Mouse (Mus musculus) CH12.LX (cell line): ENCODE results near the gene Rbms1. TPM values are rescaled to one million over a fixed set of nuclear protein-coding genes. Genes with fewer than 3 reads are reported as not detected.
"Not testable (repeated sequence)": the region's sequence is repeated elsewhere in the genome, so short reads cannot be mapped to it uniquely, and the experiment has no call there.

ENCODE experiments used
- DNase-seq: peaks from one replicate; pipeline ENCODE4 v3.0.0-alpha.2; 2013; ENCODE audit errors: extremely low read depth
- H3K27ac ChIP-seq: 2 replicates; pipeline ENCODE4 v1.5.1; 2012; ENCODE audit warnings: low read depth, mild to moderate bottlenecking, control low read depth, moderate library complexity; ENCODE audit not compliant: insufficient read depth
- H3K27me3 ChIP-seq: replicated peaks from 2 replicates; pipeline ENCODE3; 2012; ENCODE audit warnings: inconsistent platforms
- H3K36me3 ChIP-seq, 2 experiments: replicated peaks in 1 of 2; 2 replicates each; pipeline versions ENCODE3 to v1.6.1; 2012; ENCODE audit warnings: inconsistent platforms in 1 of 2, low read length in 1 of 2, mild to moderate bottlenecking in 1 of 2, mixed read lengths in 1 of 2, moderate library complexity in 1 of 2; ENCODE audit not compliant: control insufficient read depth in 1 of 2, insufficient read depth in 1 of 2
- H3K4me1 ChIP-seq, 2 experiments: 2 replicates each; pipeline ENCODE4 v1.6.1; 2012; ENCODE audit warnings: inconsistent platforms in 1 of 2, moderate library complexity in 1 of 2; ENCODE audit not compliant: insufficient read depth in 2 of 2, control insufficient read depth in 1 of 2
- H3K4me2 ChIP-seq: 2 replicates; pipeline ENCODE4 v1.6.1; 2012; ENCODE audit warnings: low read depth, mild to moderate bottlenecking, control low read depth; ENCODE audit not compliant: poor library complexity, insufficient read depth, severe bottlenecking
- H3K4me3 ChIP-seq, 3 experiments: fragments of 150-350 bp in 1 of 3; sonication (generic) in 1 of 3; replicated peaks in 1 of 3; 2 replicates each; pipeline versions ENCODE3 to v1.5.1; 2011 to 2012; ENCODE audit warnings: low read depth in 2 of 3, low read length in 2 of 3, mild to moderate bottlenecking in 2 of 3, moderate library complexity in 2 of 3, control low read depth in 1 of 3, improper control_type of control experiment in 1 of 3, inconsistent platforms in 1 of 3, mixed read lengths in 1 of 3; ENCODE audit not compliant: poor library complexity in 1 of 3
- H3K79me2 ChIP-seq: replicated peaks from 2 replicates; pipeline ENCODE4 v1.6.1; 2012; ENCODE audit warnings: mild to moderate bottlenecking, moderate library complexity; ENCODE audit not compliant: control insufficient read depth, poor library complexity, insufficient read depth, severe bottlenecking; ENCODE audit errors: extremely low read depth
- H3K9ac ChIP-seq: 2 replicates; pipeline ENCODE4 v1.6.1; 2012; ENCODE audit warnings: low read depth, mild to moderate bottlenecking, control low read depth, moderate library complexity; ENCODE audit not compliant: insufficient read depth
- H3K9me3 ChIP-seq: replicated peaks from 2 replicates; pipeline ENCODE3; 2012; ENCODE audit warnings: low read length, inconsistent platforms, mixed read lengths
- GABPA ChIP-seq: IDR thresholded peaks from 2 replicates; pipeline ENCODE4 v1.6.1; 2012; ENCODE audit warnings: low read depth, low read length, improper control_type of control experiment, inconsistent platforms; ENCODE audit not compliant: insufficient replicate concordance
- HCFC1 ChIP-seq: IDR thresholded peaks from 2 replicates; pipeline ENCODE4 v1.6.1; 2012; ENCODE audit warnings: low read depth, mild to moderate bottlenecking, inconsistent platforms, low read length, improper control_type of control experiment
- JUN ChIP-seq: IDR thresholded peaks from 2 replicates; pipeline ENCODE4 v1.6.1; 2011; ENCODE audit warnings: low read depth, mild to moderate bottlenecking, low read length, improper control_type of control experiment, moderate library complexity; ENCODE audit not compliant: insufficient read depth
- JUND ChIP-seq: conservative IDR thresholded peaks from 2 replicates; pipeline ENCODE4 v1.6.1; 2011; ENCODE audit warnings: low read depth, low read length, improper control_type of control experiment
- MAFK ChIP-seq: IDR thresholded peaks from 2 replicates; pipeline ENCODE4 v1.6.1; 2011; ENCODE audit warnings: low read length, improper control_type of control experiment; ENCODE audit not compliant: insufficient replicate concordance
- MAX ChIP-seq: IDR thresholded peaks from 2 replicates; pipeline ENCODE4 v1.6.1; 2011; ENCODE audit warnings: low read length, improper control_type of control experiment
- NRF1 ChIP-seq: IDR thresholded peaks from 2 replicates; pipeline ENCODE4 v1.6.1; 2014; ENCODE audit warnings: low read depth, mild to moderate bottlenecking, inconsistent platforms, low read length, improper control_type of control experiment, moderate library complexity
- PAX5 ChIP-seq: IDR thresholded peaks from 2 replicates; pipeline ENCODE4 v1.6.1; 2012; ENCODE audit warnings: low read length, inconsistent platforms, mixed read lengths
- POLR2A ChIP-seq: IDR thresholded peaks from 2 replicates; pipeline ENCODE4 v1.6.1; 2011; ENCODE audit warnings: low read depth, mild to moderate bottlenecking, improper control_type of control experiment, low read length
- POLR2AphosphoS2 ChIP-seq: IDR thresholded peaks from 2 replicates; pipeline ENCODE4 v1.6.1; 2011; ENCODE audit warnings: low read depth, low read length, improper control_type of control experiment
- RCOR1 ChIP-seq: conservative IDR thresholded peaks from 2 replicates; pipeline ENCODE4 v1.6.1; 2012; ENCODE audit warnings: low read depth, mild to moderate bottlenecking, inconsistent platforms, low read length, improper control_type of control experiment
- SMC3 ChIP-seq: IDR thresholded peaks from 2 replicates; pipeline ENCODE4 v1.6.1; 2011; ENCODE audit warnings: low read depth, low read length, improper control_type of control experiment
- TBP ChIP-seq: conservative IDR thresholded peaks from 2 replicates; pipeline ENCODE4 v1.6.1; 2011; ENCODE audit warnings: low read depth, low read length, improper control_type of control experiment
- TCF12 ChIP-seq: IDR thresholded peaks from 2 replicates; pipeline ENCODE4 v1.6.1; 2014; ENCODE audit warnings: low read depth, mild to moderate bottlenecking, inconsistent platforms, low read length, improper control_type of control experiment
- USF1 ChIP-seq: IDR thresholded peaks from 2 replicates; pipeline ENCODE4 v1.6.1; 2014; ENCODE audit warnings: low read depth, mild to moderate bottlenecking, inconsistent platforms, low read length, improper control_type of control experiment
- USF2 ChIP-seq: conservative IDR thresholded peaks from 2 replicates; pipeline ENCODE4 v1.6.1; 2011; ENCODE audit warnings: low read depth, low read length, improper control_type of control experiment
- ZC3H11A ChIP-seq: IDR thresholded peaks from 2 replicates; pipeline ENCODE4 v1.6.1; 2012; ENCODE audit warnings: low read depth, mild to moderate bottlenecking, inconsistent platforms, low read length, improper control_type of control experiment
- ZKSCAN1 ChIP-seq: IDR thresholded peaks from 2 replicates; pipeline ENCODE4 v1.6.1; 2012; ENCODE audit warnings: low read depth, inconsistent platforms, low read length, improper control_type of control experiment, borderline replicate concordance
- ZMIZ1 ChIP-seq: IDR thresholded peaks from 2 replicates; pipeline ENCODE4 v1.6.1; 2012; ENCODE audit warnings: low read depth, mild to moderate bottlenecking, inconsistent platforms, low read length, improper control_type of control experiment
- dilution Hi-C: fragments of 300-500 bp; cut with MboI; formaldehyde crosslinking; loops from 2 replicates; pipeline ENCODE4 v1.14.3; 2020; ENCODE audit warnings: low sequenced_read_pairs; ENCODE audit not compliant: extremely low pct_unique_long_range_greater_than_20kb, extremely low pct_ligation_motif_present
- in situ Hi-C: fragments of 300-500 bp; cut with MboI; formaldehyde crosslinking; loops from 3 replicates; pipeline ENCODE4 v1.14.3; 2019; ENCODE audit warnings: low sequenced_read_pairs, low pct_ligation_motif_present, low pct_unique_long_range_greater_than_20kb, mixed read lengths
- polyA plus RNA-seq: library from polyadenylated mRNA; unstranded; fragments of >175 nt; gene quantifications from 2 replicates; pipeline ENCODE4 v1.2.1, GENCODE M21; 2012; ENCODE audit warnings: low read depth; ENCODE audit not compliant: insufficient read length
- total RNA-seq, 2 experiments: library from RNA; depleted of rRNA; stranded (reverse); fragments of 300-350 nt in 1 of 2; fragments of >200 nt in 1 of 2; gene quantifications; 2 replicates each; pipeline ENCODE4 v1.2.3; 2012 to 2014

Rbms1 gene
- total and polyA plus RNA-seq, 3 experiments = 10.6 to 33.9 (median 12.6) TPM

DNA sequence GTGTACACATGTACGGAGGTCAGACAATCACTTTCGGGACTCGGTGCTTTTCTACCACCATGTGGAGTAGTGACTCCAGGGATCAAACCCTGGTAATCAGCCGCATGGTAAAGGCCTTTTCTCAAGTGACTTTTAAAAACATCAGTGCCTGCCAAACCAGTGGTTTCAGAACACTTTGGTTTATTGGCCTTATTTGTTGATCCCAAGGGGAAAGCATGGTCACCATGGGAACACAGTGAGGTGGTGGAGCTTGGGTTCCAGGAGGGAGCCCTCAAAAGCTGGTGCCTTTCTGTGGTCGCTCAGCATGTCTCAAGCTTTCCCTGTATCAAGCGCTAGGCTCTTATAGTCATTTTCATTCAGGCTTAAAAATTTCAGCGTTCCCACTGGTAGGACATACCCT lies 126.8 kb downstream of the Rbms1 start:
- Histone ChIP-seq H3K4me3 (no peak overlapping the region), H3K9ac (no peak overlapping the region), H3K79me2 (no peaks in the 10 kb centered on the region), H3K4me1 (peaks cover 0 to 25% of the 10 kb centered on the region in 2 experiments; a peak in 2 of 4 replicates), H3K4me2 (no peak overlapping the region), H3K27me3 (no peaks in the 10 kb centered on the region), H3K36me3 (peaks cover 0 to 37% of the 10 kb centered on the region in 2 experiments), H3K27ac (no peak overlapping the region), H3K9me3 (no peaks in the 10 kb centered on the region)
- DNase-seq = no peak
- no peak for TF ChIP-seq JUN
- TF ChIP-seq ZC3H11A = no peak
- no peak for TF ChIP-seq NRF1
- TF ChIP-seq MAFK = no peak
- TF ChIP-seq PAX5 = no peak
- TF ChIP-seq JUND = no peak
- TF ChIP-seq USF1 = no peak
- no peak for TF ChIP-seq RCOR1
- TF ChIP-seq ZKSCAN1 = no peak
- in situ Hi-C loops (no loop called here), dilution Hi-C loops (no loop called here)

DNA sequence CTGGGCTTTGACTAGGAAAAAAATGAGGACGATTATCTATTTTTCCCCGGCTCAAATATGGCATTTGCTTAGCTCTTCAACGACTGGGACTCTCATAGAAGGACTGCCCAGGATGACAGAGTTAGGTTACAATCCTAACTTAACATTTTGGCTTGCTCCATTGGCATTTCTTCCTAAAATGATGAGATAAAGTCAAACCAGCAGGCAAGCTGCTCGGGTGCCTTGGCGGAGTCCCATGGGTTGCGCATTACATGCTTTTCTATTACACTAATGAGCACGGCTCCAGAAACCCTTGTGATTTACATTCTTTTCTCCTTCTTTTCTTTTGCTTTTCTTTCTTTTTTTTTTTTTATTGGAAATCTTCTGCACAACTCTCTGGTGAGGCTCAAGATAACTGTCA lies 128.7 kb downstream of the Rbms1 start:
- dilution Hi-C loops = no loop called here

DNA sequence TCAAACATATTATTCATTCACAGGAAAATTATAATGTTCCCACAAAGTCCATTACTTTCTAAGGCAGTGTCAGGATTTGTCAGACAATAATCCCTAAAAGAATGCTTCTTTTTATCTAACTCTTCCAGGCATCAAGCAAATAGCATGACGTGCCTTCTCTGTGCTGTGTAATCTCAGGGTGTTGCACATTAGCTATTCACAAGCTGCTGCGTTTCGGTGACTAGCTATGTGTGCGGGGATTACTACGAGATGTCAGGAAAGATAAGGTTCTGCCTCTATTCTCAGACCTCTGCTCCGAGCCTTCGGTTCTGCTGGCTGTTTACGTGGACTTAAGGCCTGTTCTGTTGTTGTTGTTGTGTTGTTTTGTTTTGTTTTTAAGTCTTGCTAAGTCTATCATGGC lies 130.7 kb downstream of the Rbms1 start:
- no peak overlapping the region for H3K4me2 ChIP-seq
- no peak overlapping the region for H3K27ac ChIP-seq
- DNase-seq = no peak
- TF ChIP-seq TBP (no peak), HCFC1 (no peak), ZKSCAN1 (no peak), SMC3 (no peak), RCOR1 (no peak), POLR2AphosphoS2 (no peak), GABPA (no peak), ZMIZ1 (no peak)
- TF ChIP-seq, all 38 proteins: peak for 0
- Histone ChIP-seq H3K36me3 (peaks cover 0 to 25% of the 10 kb centered on the region in 2 experiments), H3K4me1 (peaks cover 2 to 22% of the 10 kb centered on the region in 2 experiments), H3K79me2 (no peaks in the 10 kb centered on the region), H3K9ac (no peak overlapping the region), H3K4me3 (no peak overlapping the region), H3K27me3 (no peaks in the 10 kb centered on the region), H3K9me3 (no peaks in the 10 kb centered on the region)
- in situ Hi-C loops = no loop called here
- dilution Hi-C loops = no loop called here

More for the DNA sequence above, 128.7 kb downstream of the Rbms1 start:
- TF ChIP-seq HCFC1 (no peak), PAX5 (no peak), MAX (no peak), POLR2A (no peak), USF1 (no peak), RCOR1 (no peak), ZMIZ1 (no peak), TCF12 (no peak), USF2 (no peak), JUN (no peak)
- TF ChIP-seq, all 38 proteins: peak for 0
- H3K79me2 ChIP-seq = no peaks in the 10 kb centered on the region
- H3K36me3 ChIP-seq = peaks cover 0 to 27% of the 10 kb centered on the region in 2 experiments
- no peaks in the 10 kb centered on the region for H3K27me3 ChIP-seq
- peaks cover 0 to 25% of the 10 kb centered on the region in 2 experiments; a peak in 2 of 4 replicates for H3K4me1 ChIP-seq
- in situ Hi-C loops = no loop called here
- H3K9me3 ChIP-seq = no peaks in the 10 kb centered on the region
- no peak for DNase-seq
- no peak overlapping the region for H3K9ac ChIP-seq
- H3K4me3 ChIP-seq = no peak overlapping the region
- no peak overlapping the region for H3K4me2 ChIP-seq
- no peak overlapping the region for H3K27ac ChIP-seq

DNA sequence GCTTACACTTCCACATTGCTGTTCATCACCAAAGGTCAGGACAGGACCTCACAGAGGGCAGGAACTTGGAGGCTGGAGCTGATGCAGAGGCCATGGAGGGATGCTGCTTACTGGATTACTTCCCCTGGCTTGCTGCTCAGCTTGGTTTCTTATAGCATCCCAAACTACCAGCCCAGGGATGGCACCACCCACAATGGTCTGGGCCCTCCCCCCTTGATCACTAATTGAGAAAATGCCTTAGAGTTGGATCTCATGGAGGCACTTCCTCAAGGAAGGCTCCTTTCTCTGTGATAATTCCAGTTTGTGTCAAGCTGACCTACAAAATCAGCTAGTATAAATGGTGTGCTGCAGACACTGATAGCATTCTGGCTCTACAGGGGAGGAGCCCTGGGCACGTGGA lies 132.5 kb downstream of the Rbms1 start:
- H3K4me2 ChIP-seq, H3K27me3 ChIP-seq, H3K9me3 ChIP-seq, H3K4me3 ChIP-seq, H3K79me2 ChIP-seq, H3K27ac ChIP-seq, DNase-seq, dilution Hi-C loops, in situ Hi-C loops, H3K9ac ChIP-seq: not testable (repeated sequence)
- Histone ChIP-seq H3K36me3 (peaks cover 0 to 30% of the 10 kb centered on the region in 2 experiments), H3K4me1 (peaks cover 6 to 14% of the 10 kb centered on the region in 2 experiments)
